Mouse (Mus musculus): ENCODE data around the gene Nucks1.

The Nucks1 gene

GRCm38 (mm10) chr1:131922100-131922499, 11.8 kb downstream of the Nucks1 start:
- no peak for DNase-seq

GRCm38 (mm10) chr1:131933471-131933870, 23.1 kb downstream of the Nucks1 start:
- DNase-seq = no peak

GRCm38 (mm10) chr1:131937659-131938305, 27.4 kb downstream of the Nucks1 start:
- DNase-seq = peak; percentile 79 to 84

GRCm38 (mm10) chr1:131938811-131939210, 28.5 kb downstream of the Nucks1 start:
- peak in 1 of 2 experiments; percentile 31 for DNase-seq

DNA sequence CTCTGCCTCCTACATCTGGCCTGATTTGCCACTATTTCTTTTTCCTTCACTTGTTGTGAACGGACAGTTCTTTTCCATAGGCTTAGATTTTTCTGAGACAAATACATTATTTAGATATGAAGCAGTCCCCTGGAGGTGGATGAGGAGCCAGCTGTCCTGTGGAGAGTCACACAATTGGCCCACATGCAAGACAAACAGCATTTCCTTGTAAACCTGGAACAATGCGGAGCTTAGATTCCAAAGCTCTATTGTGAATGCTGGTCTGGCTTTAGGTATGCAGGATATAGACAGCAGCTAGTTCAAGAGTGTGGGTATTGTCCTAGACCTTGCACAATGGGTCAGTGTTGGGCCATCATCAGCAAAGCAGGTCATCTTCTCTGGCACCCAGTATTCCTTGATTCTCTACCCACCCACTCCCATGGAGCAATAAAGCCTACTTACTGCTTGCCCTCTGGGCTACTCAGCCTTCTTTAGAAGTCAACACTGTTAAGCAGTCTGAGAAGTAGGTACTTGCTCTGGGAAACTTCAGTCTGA, 30.4 kb downstream of the Nucks1 start:
- DNase-seq = no peak

DNA sequence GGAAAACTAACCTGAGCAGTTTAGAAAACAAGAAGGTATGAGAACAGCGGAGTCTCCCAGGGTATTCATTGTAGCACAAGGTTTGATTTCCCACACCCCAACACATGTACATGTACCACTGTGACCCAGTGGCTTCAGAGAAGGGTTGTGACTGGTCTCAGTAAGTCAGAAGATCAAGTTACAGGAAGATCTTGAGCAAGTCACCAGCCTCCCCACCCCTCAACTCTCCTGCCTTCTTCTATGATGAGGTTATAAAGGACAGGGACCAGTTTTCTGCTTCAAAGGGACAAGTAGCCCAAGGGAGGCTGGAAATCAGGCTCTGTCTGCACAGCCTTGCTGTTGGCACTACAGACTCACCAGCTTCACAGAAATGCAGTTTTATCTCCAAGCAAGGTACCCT, 31.2 kb downstream of the Nucks1 start:
- DNase-seq = no peak

DNA sequence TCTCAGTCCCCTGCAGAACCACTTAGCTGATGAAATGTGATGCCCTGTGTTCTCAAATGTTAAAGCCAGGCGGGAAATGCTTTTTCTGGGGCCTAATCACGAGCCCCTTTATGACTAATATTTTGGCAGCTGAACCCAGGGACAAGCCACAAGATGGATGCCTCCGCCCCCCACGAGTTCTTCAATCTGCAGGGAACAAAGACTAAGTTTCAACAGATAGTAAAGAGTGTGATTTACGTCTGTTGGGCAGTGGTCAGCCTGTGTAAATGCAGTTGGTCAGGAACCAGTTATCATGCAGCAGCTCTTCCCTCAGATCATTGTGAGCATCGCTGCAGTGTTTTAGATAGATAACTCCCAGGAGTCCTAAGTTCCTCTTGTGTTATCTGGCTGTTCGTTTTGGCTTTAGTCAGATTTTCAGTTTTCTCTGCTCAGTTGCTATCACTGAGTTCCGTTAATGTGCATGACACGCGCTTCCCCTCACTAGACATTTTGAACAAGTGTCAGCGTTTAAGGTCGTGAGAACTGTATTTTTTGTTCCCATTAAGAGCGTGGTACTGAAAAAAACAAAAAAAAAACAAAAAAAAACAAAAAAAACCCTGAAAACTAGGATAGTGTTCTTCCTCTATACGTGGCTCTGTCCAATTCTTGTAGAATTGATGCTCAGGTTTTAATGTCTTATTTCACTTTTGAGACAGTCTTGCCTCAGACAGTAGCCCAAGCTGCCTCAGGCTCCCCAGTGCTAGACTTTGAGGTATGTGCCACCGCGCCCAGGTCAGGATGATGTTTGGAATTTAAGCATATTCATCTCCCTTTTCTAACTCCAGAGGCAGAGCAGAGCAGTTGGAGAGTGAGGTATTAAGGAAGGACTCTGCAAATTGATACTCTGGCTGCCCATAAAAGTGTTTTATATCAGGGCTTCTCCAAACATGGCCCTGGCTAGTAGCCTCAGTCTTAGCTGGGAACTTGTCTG, 32.6 kb downstream of the Nucks1 start:
- peak; percentile 34 to 43 for DNase-seq

DNA sequence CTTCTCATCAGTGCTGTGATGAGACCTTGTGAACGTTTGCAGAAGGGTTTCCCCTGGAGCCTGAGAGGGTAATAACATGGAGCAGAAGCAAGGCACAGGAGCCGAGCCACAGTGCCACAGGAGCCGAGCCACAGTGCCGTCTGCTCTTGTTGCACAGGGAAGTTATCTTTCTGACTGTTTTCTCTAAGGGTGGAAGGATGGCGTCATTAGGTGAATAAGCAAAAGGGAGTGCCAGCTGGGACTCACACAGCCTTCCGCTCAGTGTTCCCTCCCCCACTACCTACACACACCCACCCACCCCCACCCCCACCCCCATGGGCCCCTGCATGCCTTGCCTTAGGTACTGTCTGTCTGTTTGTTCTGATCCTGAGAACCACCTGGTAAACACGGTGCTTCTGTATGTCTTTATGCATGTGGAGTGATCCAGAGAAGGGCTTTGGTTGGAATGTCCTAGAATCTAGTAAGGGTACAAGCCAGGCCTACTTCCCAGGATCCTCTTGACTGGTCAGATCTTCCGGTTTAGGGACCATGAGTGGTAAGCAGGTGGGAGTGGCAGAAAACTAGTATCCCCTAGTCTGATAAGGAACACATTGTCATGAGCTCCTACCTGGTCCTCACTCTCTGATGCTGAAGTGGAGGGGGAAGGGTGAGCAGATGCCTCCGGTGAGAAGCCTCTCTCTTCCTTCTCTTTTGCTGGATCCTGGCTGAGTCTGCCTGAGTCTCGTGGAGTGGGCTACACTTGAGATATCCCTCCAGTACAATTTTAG, 35.5 kb downstream of the Nucks1 start:
- DNase-seq = no peak

GRCm38 (mm10) chr1:131946462-131947215, 36.3 kb downstream of the Nucks1 start:
- no peak for DNase-seq

DNA sequence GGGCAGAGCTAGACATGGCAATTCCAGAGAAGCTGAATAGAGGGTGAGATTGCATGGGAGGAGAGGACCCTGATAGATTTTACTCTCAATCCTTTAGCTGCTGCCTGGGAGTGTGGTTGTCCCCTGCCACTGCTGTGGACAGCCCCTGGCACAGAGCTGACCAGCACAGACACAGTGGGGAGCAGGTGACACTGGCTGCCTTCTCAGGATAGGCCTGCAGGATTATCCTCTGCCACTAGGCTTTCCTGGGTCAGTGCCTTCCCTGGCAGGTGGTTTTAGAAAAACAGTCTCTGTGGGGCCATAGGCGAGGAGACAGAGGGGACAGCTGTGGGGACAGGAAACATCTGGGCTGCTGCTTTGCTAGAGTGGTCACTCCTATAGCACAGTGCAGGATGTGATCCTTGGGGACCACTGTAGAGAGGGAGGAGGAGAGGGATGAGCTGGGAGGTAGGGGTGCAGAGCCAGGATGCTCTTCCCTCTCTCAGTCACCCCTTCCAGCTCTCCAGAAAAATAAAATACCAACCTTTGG, 37.7 kb downstream of the Nucks1 start:
- no peak for DNase-seq

GRCm38 (mm10) chr1:131954242-131954865, 44.0 kb downstream of the Nucks1 start:
- DNase-seq = no peak

GRCm38 (mm10) chr1:131955131-131955757, 44.9 kb downstream of the Nucks1 start:
- DNase-seq = no peak

DNA sequence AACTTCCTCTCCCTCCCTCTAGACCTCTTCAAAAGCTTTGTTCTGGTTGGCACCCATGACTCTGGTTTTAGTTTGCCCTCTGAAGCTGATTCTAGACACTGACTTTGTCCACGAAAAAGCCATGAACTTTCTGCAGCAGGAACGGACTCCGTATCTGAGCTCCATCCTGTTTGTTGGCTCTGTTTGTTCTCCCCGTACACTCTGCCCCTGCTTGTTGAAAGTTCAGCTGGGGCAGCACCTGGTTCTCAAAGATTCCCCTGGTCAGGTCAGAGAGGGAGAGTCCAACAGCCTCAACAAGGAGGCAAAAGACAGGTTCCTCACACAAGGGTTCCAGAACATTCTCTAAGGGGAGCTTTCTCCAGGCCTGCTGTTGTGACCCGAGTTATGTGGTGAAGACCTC, 47.1 kb downstream of the Nucks1 start:
- DNase-seq = no peak

GRCm38 (mm10) chr1:131961004-131961403, 50.7 kb downstream of the Nucks1 start:
- no peak for DNase-seq

- DNase-seq = peak; percentile 75 to 82
These were observed 52.3 kb downstream of the Nucks1 start, which contains the start of gene Slc45a3 for GRCm38 (mm10) chr1:131962606-131963084. Slc45a3 (plus strand) TSS chr1:131962967.

- DNase-seq = peak; percentile 51 to 58
These were observed 53.0 kb downstream of the Nucks1 start for GRCm38 (mm10) chr1:131963085-131963951.

DNA sequence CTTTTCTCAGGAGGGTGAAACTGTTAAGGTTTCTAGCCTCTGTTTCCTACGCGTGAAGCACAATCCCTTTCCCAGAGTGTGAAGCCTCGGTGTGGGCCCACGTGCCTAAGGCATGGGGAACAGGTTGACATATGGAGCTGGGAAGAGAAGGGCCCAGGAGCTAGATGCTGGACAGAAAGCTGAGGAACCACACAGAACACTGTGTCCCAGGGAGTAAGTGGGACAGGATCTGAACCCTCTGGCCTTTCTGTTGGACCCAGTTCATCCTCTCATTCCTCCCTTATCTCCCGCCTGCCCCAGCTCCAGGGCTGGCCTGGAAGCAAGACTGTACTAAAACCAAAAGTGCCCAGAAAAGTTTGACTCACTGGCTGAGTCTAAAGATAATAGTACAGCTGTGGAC, 53.8 kb downstream of the Nucks1 start:
- DNase-seq = no peak

DNA sequence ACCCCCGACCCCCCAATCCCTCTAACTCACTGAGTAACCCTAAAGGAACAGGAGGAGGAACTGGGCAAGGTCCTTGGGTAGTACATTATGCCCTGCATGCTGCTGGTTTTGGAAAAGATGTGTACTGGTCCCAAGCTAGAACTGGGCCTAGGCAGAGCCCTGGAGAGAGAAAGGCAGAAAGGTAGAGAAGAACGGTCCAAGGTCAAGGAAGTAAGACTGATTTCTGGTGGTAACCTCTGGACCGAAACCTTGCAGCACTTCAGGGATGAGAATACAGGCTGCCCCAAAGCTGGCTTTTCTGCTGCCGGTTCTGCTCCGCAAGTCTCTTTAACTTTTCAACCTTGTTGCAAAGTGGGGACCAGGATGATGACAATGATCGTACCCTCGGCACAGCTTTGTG, 54.2 kb downstream of the Nucks1 start:
- DNase-seq = no peak

- no peak for DNase-seq
These were observed 55.5 kb downstream of the Nucks1 start for GRCm38 (mm10) chr1:131965818-131966217.

DNA sequence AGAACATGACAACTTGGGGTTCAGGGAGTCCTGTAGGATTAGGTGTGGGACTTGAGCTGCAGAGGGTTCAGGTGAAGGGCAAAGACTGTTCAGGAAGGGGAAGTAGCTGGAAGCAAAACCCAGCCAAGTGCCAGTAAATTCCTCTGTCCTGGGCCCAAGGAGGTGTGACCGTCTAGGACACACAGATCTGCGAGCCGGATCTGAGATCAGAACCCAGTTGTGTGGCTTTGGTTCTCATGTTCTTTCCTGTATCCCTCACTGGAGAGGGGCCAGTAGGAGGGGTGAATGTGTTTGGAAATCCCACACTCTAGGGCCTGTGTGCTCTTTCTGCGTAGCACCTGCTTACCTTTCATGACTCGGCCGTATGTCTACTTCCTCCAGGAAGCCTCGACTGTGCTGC, 57.0 kb downstream of the Nucks1 start:
- DNase-seq = peak in 1 of 2 experiments; percentile 42

Data from kidney, postnatal 4 days (tissue).